8 mouse cellular contexts compared by ENCODE assay signal in genomic region chr19:44135072-44135959, GRCm38 (mm10). TPM values are rescaled to one million over a fixed set of nuclear protein-coding genes. Genes with fewer than 3 reads are reported as not detected.
A peak's percentile ranks its signal among the peaks of the same experiment; 100 is the strongest.
DNase-seq lines count a peak whose midpoint lies in the region; ATAC-seq and TF ChIP-seq lines count a peak whose summit lies in the region.

TSS of gene Cwf19l1 (minus strand) at chr19:44135876.

- peak within 1 kb of the TSS; percentile 73 for H3K4me2 ChIP-seq in hindbrain, postnatal 0 days (ENCODE audit: low read depth, low read length)

- peak; percentile 90 for ATAC-seq in common myeloid progenitor, adult 5-6 weeks (replicated peaks; ENCODE audit: low read depth, poor library complexity, severe bottlenecking)
- peak; percentile 94 for ATAC-seq in hindbrain, postnatal 0 days
- peak; percentile 99 for ATAC-seq in megakaryocyte, adult 5-6 weeks (ENCODE audit: poor library complexity, severe bottlenecking)

- peak; percentile 93 for DNase-seq in ZHBTc4 (ENCODE audit: low read depth, low spot score)
- peak; percentile 91 for DNase-seq in gastrocnemius, adult 2 months
- peak; percentile 96 for DNase-seq in hindbrain, postnatal 0 days (ENCODE audit: low spot score)
- DNase-seq in left cerebral cortex, adult 2 months (ENCODE audit: extremely low spot score in 1 of 2, low spot score in 2 of 2): peak; percentile 85 to 86
- DNase-seq in right cerebral cortex, adult 2 months (ENCODE audit: low spot score in 2 of 2): peak; percentile 87 to 92
- peak; percentile 86 for DNase-seq in urinary bladder, postnatal 14 days (ENCODE audit: low spot score)

- peaks cover 5% of the 10 kb centered on the region; the same call in 1 of the 2 replicates for H3K4me1 ChIP-seq in hindbrain, postnatal 0 days (ENCODE audit: insufficient read depth, low read length)

- 1% methylated on average over 45 of the region's 45 CpGs for WGBS in hindbrain, postnatal 0 days

- intact Hi-C loops in gastrocnemius, adult 2 months (cut with DNase I): loop anchor here (2.0 kb wide), 1 partner anchor 29 kb away; the partner anchor contains the start of gene Chuk
- intact Hi-C loops in left cerebral cortex, adult 2 months (cut with DNase I): loop anchor here (2.0 to 10.0 kb wide), 3 partner anchors 27 to 799 kb away; partner anchors contain the start of genes Cox15, Cutc and Slf2

- TF ChIP-seq CTCF in gastrocnemius, adult 2 months (IDR thresholded peaks at IDR 0.05): no peak
- TF ChIP-seq CTCF in hindbrain, postnatal 0 days (IDR thresholded peaks at IDR 0.05; ENCODE audit: low read depth): no peak
- no peak for TF ChIP-seq CTCF in left cerebral cortex, adult 2 months (IDR thresholded peaks at IDR 0.05)

- peak within 1 kb of the TSS; percentile 93 for H3K27ac ChIP-seq in gastrocnemius, adult 2 months
- H3K27ac ChIP-seq in hindbrain, postnatal 0 days: peak within 1 kb of the TSS; percentile 84
- peak within 1 kb of the TSS; percentile 83 for H3K27ac ChIP-seq in left cerebral cortex, adult 2 months

- no peaks in the 10 kb centered on the region for H3K27me3 ChIP-seq in hindbrain, postnatal 0 days (ENCODE audit: insufficient read depth, low read length)

- H3K9ac ChIP-seq in hindbrain, postnatal 0 days (replicated peaks; ENCODE audit: low read length): peak within 1 kb of the TSS; percentile 60

- peak within 1 kb of the TSS; percentile 92 for H3K4me3 ChIP-seq in gastrocnemius, adult 2 months
- peak within 1 kb of the TSS; percentile 64 for H3K4me3 ChIP-seq in hindbrain, postnatal 0 days (ENCODE audit: low read length)
- H3K4me3 ChIP-seq in left cerebral cortex, adult 2 months: peak within 1 kb of the TSS; percentile 54

- peaks cover 19% of the 10 kb centered on the region; the same call in 1 of the 2 replicates for H3K36me3 ChIP-seq in hindbrain, postnatal 0 days (ENCODE audit: insufficient read depth, low read length)

- H3K9me3 ChIP-seq in hindbrain, postnatal 0 days (ENCODE audit: low read length): no peaks in the 10 kb centered on the region

RNA-seq across cellular contexts. Expression of gene Cwf19l1, which starts in this region (rescaled TPM):
- total RNA-seq in common myeloid progenitor, adult 5-6 weeks (2017): 39.3 and 51.6 TPM in 2 replicates
- 1 to 10 TPM; 5.8 to 8.1 TPM for total RNA-seq in gastrocnemius, adult 2 months (2021)
- 10.7 and 36.4 TPM in 2 replicates for total RNA-seq in hindbrain, postnatal 0 days (2014; rRNA removed)
- 24.3 and 27.3 TPM in 2 replicates for polyA plus RNA-seq in hindbrain, postnatal 0 days (2015; fragmentation: Nextera tagmentation; extraction: Ambion mirVana)
- total RNA-seq in left cerebral cortex, adult 2 months (2021): 10 to 100 TPM; 17.3 to 19.4 TPM
- 16.8 and 17.0 TPM in 2 replicates for total RNA-seq in megakaryocyte, adult 5-6 weeks (2015)
- total RNA-seq in megakaryocyte, adult 5-6 weeks (2017): 19.0 and 30.9 TPM in 2 replicates

Comparison
In these comparisons a context has a peak if more than half of its experiments do, and no peak if none do; other contexts are left out.
1. Peak in every context shown above with its lines: DNase-seq, ATAC-seq, H3K4me3 ChIP-seq and H3K27ac ChIP-seq.